ENCODE assay signal across 8 mouse cellular contexts in the genomic region with DNA sequence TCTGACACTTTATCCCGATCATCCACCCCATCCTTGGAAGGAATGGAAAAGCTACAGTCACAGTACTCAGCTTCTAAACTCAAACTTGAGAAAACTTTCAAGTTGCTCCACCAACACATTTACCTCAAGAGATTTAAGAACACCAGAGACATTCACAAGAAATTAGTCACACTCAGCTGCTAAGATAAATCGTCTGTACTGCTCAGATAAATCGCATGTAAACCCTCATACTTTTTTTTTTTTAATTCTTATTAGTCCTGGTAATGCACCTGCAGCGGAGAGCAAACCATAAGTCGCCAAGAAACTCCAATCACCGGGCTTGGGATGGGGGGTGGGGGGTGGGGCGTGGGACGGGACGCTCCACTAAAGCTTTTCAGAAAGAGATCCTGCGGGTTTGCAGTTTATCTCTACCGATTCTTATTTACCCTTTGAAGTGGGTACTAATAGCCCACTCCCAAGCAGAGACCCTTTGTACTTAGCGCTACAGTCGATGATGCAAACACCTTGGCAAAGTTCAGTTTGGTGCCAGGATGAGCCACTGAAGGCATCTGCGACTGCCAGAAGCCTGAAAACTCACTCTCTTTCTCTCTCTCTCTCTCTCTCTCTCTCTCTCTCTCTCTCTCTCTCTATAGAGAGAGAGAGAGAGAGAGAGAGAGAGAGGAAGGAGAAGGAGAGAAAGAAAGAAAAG. TPM values are rescaled to one million over a fixed set of nuclear protein-coding genes. Genes with fewer than 3 reads are reported as not detected.
A peak's percentile ranks its signal among the peaks of the same experiment; 100 is the strongest.
DNase-seq lines count a peak whose midpoint lies in the region; ATAC-seq lines count a peak whose summit lies in the region.

No protein-coding gene starts in this region.

- peak overlapping the region; percentile 88 for H3K4me3 ChIP-seq in kidney, embryonic 16.5 days (ENCODE audit: low read length)
- peak overlapping the region; percentile 91 for H3K4me3 ChIP-seq in hindbrain, embryonic 11.5 days (ENCODE audit: low read depth, low read length)
- H3K4me3 ChIP-seq in midbrain, embryonic 13.5 days (replicated peaks): peak overlapping the region; percentile 75

- peak overlapping the region; percentile 82 for H3K4me2 ChIP-seq in kidney, embryonic 16.5 days (replicated peaks; ENCODE audit: low read depth, low read length)
- H3K4me2 ChIP-seq in hindbrain, embryonic 11.5 days (replicated peaks; ENCODE audit: low read depth, low read length): peak overlapping the region; percentile 81
- H3K4me2 ChIP-seq in midbrain, embryonic 13.5 days (replicated peaks): peak overlapping the region; percentile 83

- no peak for DNase-seq in kidney, postnatal 25 days
- DNase-seq in T-cell, adult 2 months (ENCODE audit: low spot score): peak; percentile 6
- DNase-seq in hindbrain, embryonic 11.5 days (ENCODE audit: low spot score): peak; percentile 15
- no peak for DNase-seq in adrenal gland, postnatal 10 days
- no peak for DNase-seq in layer of hippocampus, adult 9-11 months
- no peak for DNase-seq in lung, adult 18-20 months

- WGBS in kidney, embryonic 16.5 days: 9% methylated on average over 14 of the region's 14 CpGs
- WGBS in hindbrain, embryonic 11.5 days: 16% methylated on average over 14 of the region's 14 CpGs
- 14% methylated on average over 14 of the region's 14 CpGs for WGBS in midbrain, embryonic 13.5 days

- no peaks in the 10 kb centered on the region for H3K27me3 ChIP-seq in kidney, embryonic 16.5 days (ENCODE audit: insufficient read depth, low read length)
- no peaks in the 10 kb centered on the region for H3K27me3 ChIP-seq in hindbrain, embryonic 11.5 days (ENCODE audit: control insufficient read depth, insufficient read depth, low read length)
- 0 out of 2 replicates have a peak, but pooled peaks cover 2% of the 10 kb centered on the region for H3K27me3 ChIP-seq in midbrain, embryonic 13.5 days

- H3K9ac ChIP-seq in kidney, embryonic 16.5 days (replicated peaks; ENCODE audit: low read length): peak overlapping the region; percentile 87
- H3K9ac ChIP-seq in hindbrain, embryonic 11.5 days (ENCODE audit: low read depth, low read length): peak overlapping the region; percentile 90
- H3K9ac ChIP-seq in midbrain, embryonic 13.5 days (replicated peaks): peak overlapping the region; percentile 86

- no peaks in the 10 kb centered on the region for H3K36me3 ChIP-seq in kidney, embryonic 16.5 days (ENCODE audit: insufficient read depth, low read length)
- H3K36me3 ChIP-seq in hindbrain, embryonic 11.5 days (ENCODE audit: control insufficient read depth, insufficient read depth, low read length): no peaks in the 10 kb centered on the region
- H3K36me3 ChIP-seq in midbrain, embryonic 13.5 days: peaks cover 4% of the 10 kb centered on the region; the same call in 1 of the 2 replicates

- H3K9me3 ChIP-seq in kidney, embryonic 16.5 days (ENCODE audit: low read length): no peaks in the 10 kb centered on the region
- H3K9me3 ChIP-seq in hindbrain, embryonic 11.5 days (ENCODE audit: control insufficient read depth, low read length): no peaks in the 10 kb centered on the region
- no peaks in the 10 kb centered on the region for H3K9me3 ChIP-seq in midbrain, embryonic 13.5 days

- H3K27ac ChIP-seq in kidney, embryonic 16.5 days (ENCODE audit: low read length): no peak overlapping the region
- no peak overlapping the region for H3K27ac ChIP-seq in hindbrain, embryonic 11.5 days (ENCODE audit: low read depth, low read length)
- H3K27ac ChIP-seq in midbrain, embryonic 13.5 days: no peak overlapping the region

- H3K4me1 ChIP-seq in kidney, embryonic 16.5 days (ENCODE audit: insufficient read depth, low read length): peaks cover 14% of the 10 kb centered on the region
- H3K4me1 ChIP-seq in hindbrain, embryonic 11.5 days (replicated peaks; ENCODE audit: control insufficient read depth, insufficient read depth, low read length): no peaks in the 10 kb centered on the region; the same call in 1 of the 2 replicates
- peaks cover 24% of the 10 kb centered on the region for H3K4me1 ChIP-seq in midbrain, embryonic 13.5 days (replicated peaks)

- ATAC-seq in kidney, embryonic 16.5 days (ENCODE audit: low FRiP score, low TSS enrichment): no peak
- ATAC-seq in hindbrain, embryonic 11.5 days (ENCODE audit: low FRiP score): no peak
- no peak for ATAC-seq in midbrain, embryonic 13.5 days

RNA-seq across cellular contexts. Expression of a gene that starts 15.3 kb away (rescaled TPM):
- polyA plus RNA-seq in kidney, embryonic 16.5 days (2015; fragmentation: Nextera tagmentation; extraction: Ambion mirVana): 12.9 and 14.4 TPM in 2 replicates
- 21.6 and 23.4 TPM in 2 replicates for polyA plus RNA-seq in hindbrain, embryonic 11.5 days (2014; fragmentation: Nextera tagmentation; extraction: Ambion mirVana)
- polyA plus RNA-seq in midbrain, embryonic 13.5 days (2015; fragmentation: Nextera tagmentation; extraction: Ambion mirVana): 18.2 and 21.8 TPM in 2 replicates
- total RNA-seq in adrenal gland, postnatal 10 days (2021): 10 to 100 TPM; 46.3 to 50.1 TPM

RNA-seq across cellular contexts. Expression of a gene that starts 31.5 kb away (rescaled TPM):
- 9.5 and 10.7 TPM in 2 replicates for polyA plus RNA-seq in kidney, embryonic 16.5 days (2015; fragmentation: Nextera tagmentation; extraction: Ambion mirVana)
- 5.7 and 5.8 TPM in 2 replicates for polyA plus RNA-seq in hindbrain, embryonic 11.5 days (2014; fragmentation: Nextera tagmentation; extraction: Ambion mirVana)
- polyA plus RNA-seq in midbrain, embryonic 13.5 days (2015; fragmentation: Nextera tagmentation; extraction: Ambion mirVana): 6.8 and 7.9 TPM in 2 replicates
- total RNA-seq in adrenal gland, postnatal 10 days (2021): 10 to 100 TPM; 31.9 to 42.5 TPM

Comparison
In these comparisons a context has a peak if more than half of its experiments do, and no peak if none do; other contexts are left out.
1. DNase-seq: peak in T-cell, adult 2 months (single experiment) and hindbrain, embryonic 11.5 days (single experiment); none in kidney, postnatal 25 days (0 of 2), adrenal gland, postnatal 10 days (single experiment), layer of hippocampus, adult 9-11 months (single experiment) and lung, adult 18-20 months (0 of 2).
2. Peak in every context shown above with its lines, with median percentiles within 50 percentile points of each other: H3K4me2 ChIP-seq, H3K4me3 ChIP-seq and H3K9ac ChIP-seq.